Mouse (Mus musculus): ENCODE data around the gene Csf2rb2.
"Not testable (repeated sequence)": the region's sequence is repeated elsewhere in the genome, so short reads cannot be mapped to it uniquely, and the experiment has no call there.

Csf2rb2 gene

DNA sequence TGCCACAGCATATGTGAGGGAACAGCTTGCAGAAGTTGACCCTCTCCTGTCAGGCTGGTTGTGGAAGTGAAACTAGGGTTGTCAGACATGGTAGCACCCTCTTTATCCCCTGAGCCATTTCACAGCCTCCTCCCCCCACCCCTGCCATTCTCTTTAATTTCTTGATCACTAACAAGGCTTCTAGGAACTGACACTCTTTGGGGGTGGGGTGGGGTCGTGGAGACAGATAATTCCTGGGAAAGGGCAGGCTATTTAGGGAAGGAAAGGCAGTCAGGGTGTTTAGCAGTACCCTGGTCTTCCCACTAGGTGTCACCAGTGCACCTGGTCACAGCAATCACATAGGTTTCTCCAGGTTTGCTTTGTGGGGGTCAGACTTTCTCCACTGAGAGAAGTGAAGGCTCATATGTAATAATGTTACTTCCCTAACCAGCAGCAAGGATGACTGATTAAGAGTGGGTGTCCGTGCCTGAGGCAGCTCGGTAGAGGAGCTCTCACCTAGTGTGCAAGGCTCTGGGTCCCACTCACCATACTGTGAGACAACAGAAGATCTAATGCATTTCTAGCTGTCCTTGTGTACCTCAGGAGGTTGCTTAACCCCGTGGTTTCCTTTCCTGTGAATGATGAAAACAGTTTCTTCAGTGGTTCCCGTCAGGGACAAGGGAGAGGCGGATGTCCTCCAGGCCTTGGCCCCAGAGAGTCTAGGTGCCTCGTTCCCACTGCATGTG is 48.0 kb downstream of the Csf2rb2 start:
- DNase-seq (ENCODE audit: low read depth), result peak; percentile 66

GRCm38 (mm10) chr15:78256602-78257259 is 48.8 kb downstream of the Csf2rb2 start:
- not testable (repeated sequence) for DNase-seq (ENCODE audit: low read depth)

- no peak for DNase-seq (ENCODE audit: low read depth)
Observed at GRCm38 (mm10) chr15:78254751-78255150, 50.8 kb downstream of the Csf2rb2 start.

GRCm38 (mm10) chr15:78248410-78248809 is 57.1 kb downstream of the Csf2rb2 start:
- peak; percentile 62 for DNase-seq (ENCODE audit: low read depth)

- DNase-seq (ENCODE audit: low read depth), result peak; percentile 40
Observed at GRCm38 (mm10) chr15:78247659-78248058, 57.9 kb downstream of the Csf2rb2 start.

- peak; percentile 49 for DNase-seq (ENCODE audit: low read depth)
Observed at GRCm38 (mm10) chr15:78246143-78247116, 59.1 kb downstream of the Csf2rb2 start.

- DNase-seq (ENCODE audit: low read depth), result peak; percentile 87
Observed at GRCm38 (mm10) chr15:78244695-78245492, 60.6 kb downstream of the Csf2rb2 start, which contains the start of gene Ncf4. Gene Ncf4, plus strand, starts transcription at chr15:78244801.

DNA sequence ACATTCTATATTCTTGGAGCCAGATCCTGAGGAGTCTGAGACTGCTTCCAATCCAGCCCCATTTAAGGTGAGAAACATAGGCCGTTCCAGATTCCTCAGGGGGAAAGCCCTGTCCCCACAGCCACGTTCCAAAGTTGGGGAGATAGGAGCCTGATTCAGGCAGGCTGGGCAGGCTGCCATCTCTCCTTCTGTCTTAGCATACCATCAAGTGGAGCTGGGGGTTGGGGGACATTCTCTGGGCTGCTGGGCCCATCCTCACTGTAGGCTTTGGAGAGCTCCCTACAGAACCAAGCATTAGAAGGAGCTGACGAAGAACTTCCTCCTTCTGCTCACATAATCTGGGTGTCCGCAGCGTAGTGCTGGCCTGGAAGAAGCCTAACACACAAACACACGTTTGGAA is 61.7 kb downstream of the Csf2rb2 start:
- DNase-seq (ENCODE audit: low read depth), result no peak

DNA sequence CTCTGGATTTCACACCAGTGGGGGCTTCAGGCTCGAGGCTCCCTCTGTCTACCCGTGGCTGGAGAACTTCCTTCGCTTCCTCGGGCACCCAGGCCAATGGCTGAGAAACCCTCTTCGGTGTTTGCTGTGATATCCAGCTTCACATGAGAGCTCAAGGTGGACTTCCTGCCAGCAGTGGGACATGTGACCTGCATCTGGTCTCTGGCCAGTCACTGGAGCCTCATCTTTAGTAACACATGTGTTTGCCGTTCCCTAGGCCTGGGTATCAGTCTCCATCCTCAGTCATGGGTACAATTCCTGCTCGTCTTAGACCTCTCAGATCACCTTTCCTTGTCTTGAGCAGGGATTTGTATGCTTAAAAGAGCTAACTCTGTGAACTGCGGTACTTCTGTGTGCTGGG is 62.5 kb downstream of the Csf2rb2 start:
- DNase-seq (ENCODE audit: low read depth), result no peak

DNA sequence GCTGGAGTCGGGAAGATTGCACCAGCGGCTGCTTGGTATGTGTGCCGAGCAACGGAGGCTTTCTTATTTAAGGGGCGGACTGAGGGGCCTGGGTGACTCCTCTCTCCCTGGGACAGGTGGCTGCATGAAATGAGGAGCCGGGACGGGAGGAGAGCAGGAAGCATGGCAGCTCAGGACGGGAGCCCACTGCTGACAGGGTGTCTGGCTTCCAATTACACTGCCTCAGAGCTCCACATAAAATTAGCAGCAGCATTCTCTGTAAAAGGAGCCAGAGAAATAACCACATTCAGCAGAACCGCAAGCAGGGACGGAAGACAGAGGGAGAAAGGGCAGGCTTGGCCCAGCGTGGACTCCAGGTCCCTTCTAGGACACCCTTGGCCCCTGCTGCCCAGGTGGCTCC is 64.2 kb downstream of the Csf2rb2 start:
- DNase-seq (ENCODE audit: low read depth), result no peak

DNA sequence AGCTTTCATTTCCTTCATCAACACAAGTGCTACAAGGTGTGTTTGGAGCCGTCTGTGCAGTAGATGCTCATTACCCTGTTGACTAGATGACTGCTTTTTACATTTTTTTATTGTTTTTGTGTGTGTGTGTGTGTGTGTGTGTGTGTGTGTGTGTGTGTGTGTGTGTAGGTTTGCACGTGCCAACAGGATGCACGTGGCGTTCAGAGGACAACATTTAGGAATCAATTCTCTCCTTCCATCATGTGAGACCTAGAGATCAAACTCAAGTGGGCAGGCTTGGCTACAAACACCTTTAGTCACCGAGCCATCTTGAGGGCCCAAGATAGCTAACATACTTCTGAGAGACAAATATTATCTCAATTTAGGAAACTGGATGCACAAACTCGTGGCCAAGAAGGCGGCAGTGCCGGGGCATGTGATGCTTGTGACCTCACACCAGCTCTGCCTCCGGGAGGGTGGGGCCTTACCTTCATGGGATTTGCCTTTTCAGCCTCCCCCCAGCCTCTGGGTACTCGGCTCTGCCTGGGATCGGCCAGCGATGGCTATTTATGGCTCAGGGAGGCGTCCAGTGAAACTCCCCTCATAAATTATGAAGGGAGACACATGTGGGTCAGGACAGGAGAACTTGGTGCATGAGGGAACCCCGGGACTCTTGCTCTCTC is 65.4 kb downstream of the Csf2rb2 start:
- no peak for DNase-seq (ENCODE audit: low read depth)

GRCm38 (mm10) chr15:78239453-78239852 is 66.1 kb downstream of the Csf2rb2 start:
- peak; percentile 95 for DNase-seq (ENCODE audit: low read depth)

DNA sequence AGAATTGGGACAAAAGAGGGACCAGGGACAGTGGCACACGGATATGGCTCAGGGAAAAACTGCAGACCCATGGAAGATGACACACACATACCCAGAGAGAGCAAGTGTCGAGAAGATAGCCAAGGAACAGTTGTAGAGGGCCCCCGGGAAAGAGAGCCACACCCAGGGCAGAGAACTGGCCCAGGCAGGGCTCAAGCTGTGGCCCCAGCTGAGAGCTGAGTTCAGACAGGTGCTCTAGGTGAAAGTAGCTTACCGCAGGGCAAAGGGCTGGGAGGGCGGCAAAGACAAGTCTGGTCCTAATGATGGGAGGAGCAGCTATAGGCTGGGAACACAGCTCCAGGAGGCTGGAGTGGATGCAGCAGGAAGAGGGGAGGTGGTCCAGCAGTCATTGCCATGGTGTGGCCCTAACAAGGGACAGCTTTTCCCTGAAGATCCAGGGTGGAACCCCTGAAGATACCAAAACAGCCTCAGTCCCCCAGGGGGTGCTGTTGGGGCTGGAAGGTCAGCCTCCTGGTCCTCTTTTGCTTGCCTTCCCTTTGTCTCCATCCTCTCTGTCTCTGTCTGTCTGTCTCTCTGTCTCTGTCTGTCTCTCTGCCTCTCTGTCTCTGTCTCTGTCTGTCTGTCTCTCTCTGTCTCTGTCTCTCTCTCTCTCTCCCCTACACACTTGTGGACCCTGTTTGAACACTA is 70.6 kb downstream of the Csf2rb2 start:
- no peak for DNase-seq (ENCODE audit: low read depth)
